7 mouse cellular contexts compared by ENCODE assay signal in the genomic region with DNA sequence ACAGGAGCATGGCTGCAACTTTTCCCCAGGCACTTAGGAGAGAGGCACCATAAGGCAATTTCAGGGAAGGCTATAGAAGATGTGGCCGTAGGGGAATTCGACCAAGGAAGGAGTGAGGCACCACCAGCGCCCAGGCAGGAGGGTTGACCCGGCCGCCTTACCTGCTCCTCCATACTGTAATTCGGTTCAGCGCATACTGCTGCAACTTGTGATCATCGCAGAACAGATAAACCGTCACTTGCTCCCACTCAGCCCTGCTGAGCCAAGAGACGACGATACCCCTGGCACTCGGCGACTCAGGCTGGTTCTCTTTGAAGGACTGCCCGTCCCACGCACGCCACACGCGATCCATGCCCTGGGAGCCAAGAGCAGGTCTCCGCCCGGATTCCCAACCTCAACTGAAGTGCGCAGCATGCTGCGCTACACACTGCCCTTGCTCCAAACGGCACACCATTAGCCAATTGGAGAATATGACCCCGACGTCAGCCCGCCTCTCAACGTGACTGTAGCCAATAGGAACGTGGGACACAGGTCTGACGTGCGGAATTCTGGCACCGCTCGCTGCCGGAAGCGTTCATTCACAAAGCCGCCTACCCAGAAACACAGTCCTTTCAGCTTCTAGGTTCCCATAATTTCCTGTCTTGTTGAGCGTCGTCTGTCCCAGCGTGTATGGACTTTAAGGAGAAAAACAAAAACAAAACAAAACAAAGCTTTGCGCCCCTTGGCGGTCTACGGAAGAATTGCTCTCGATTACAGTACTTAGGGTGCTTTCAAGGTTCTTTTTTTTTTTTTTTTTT. TPM values are rescaled to one million over a fixed set of nuclear protein-coding genes. Genes with fewer than 3 reads are reported as not detected.
DNase-seq lines count a peak whose midpoint lies in the region; ATAC-seq lines count a peak whose summit lies in the region.

Gene Las1l (minus strand): TSS at position 466 of the 797 bp plus-strand sequence.

- H3K27ac ChIP-seq in embryonic facial prominence, embryonic 12.5 days = no peak within 1 kb of the TSS
- H3K27ac ChIP-seq in limb, embryonic 11.5 days (replicated peaks; ENCODE audit: low read depth, low read length) = no peak within 1 kb of the TSS
- peak within 1 kb of the TSS; percentile 37; the same call in 1 of the 2 replicates for H3K27ac ChIP-seq in midbrain, embryonic 14.5 days (replicated peaks; ENCODE audit: low read depth, low read length)

- H3K9me3 ChIP-seq in embryonic facial prominence, embryonic 12.5 days = no peaks in the 10 kb centered on the region
- no peaks in the 10 kb centered on the region for H3K9me3 ChIP-seq in limb, embryonic 11.5 days (ENCODE audit: control insufficient read depth, low read length)
- H3K9me3 ChIP-seq in midbrain, embryonic 14.5 days (ENCODE audit: control insufficient read depth, low read length) = no peaks in the 10 kb centered on the region

- H3K4me3 ChIP-seq in embryonic facial prominence, embryonic 12.5 days = peak within 1 kb of the TSS; percentile 53
- H3K4me3 ChIP-seq in limb, embryonic 11.5 days (ENCODE audit: low read depth, low read length) = peak within 1 kb of the TSS; percentile 50
- H3K4me3 ChIP-seq in midbrain, embryonic 14.5 days (replicated peaks; ENCODE audit: low read depth, low read length) = peak within 1 kb of the TSS; percentile 53

- H3K27me3 ChIP-seq in embryonic facial prominence, embryonic 12.5 days = no peaks in the 10 kb centered on the region
- no peaks in the 10 kb centered on the region for H3K27me3 ChIP-seq in limb, embryonic 11.5 days (ENCODE audit: control insufficient read depth, insufficient read depth, low read length)
- H3K27me3 ChIP-seq in midbrain, embryonic 14.5 days (ENCODE audit: control insufficient read depth, insufficient read depth, low read length) = no peaks in the 10 kb centered on the region

- H3K36me3 ChIP-seq in embryonic facial prominence, embryonic 12.5 days = peaks cover 3% of the 10 kb centered on the region; the same call in 1 of the 2 replicates
- no peaks in the 10 kb centered on the region for H3K36me3 ChIP-seq in limb, embryonic 11.5 days (ENCODE audit: control insufficient read depth, insufficient read depth, low read length)
- H3K36me3 ChIP-seq in midbrain, embryonic 14.5 days (ENCODE audit: control insufficient read depth, insufficient read depth, low read length) = no peaks in the 10 kb centered on the region

- DNase-seq in adrenal gland, postnatal 25 days = peak; percentile 81
- DNase-seq in heart, adult 11 months = peak; percentile 99
- peak; percentile 90 for DNase-seq in kidney, adult 18-20 months
- DNase-seq in limb, embryonic 11.5 days (ENCODE audit: low spot score) = peak; percentile 85
- peak; percentile 94 for DNase-seq in midbrain, embryonic 14.5 days
- peak; percentile 75 for DNase-seq in spleen, adult 18-20 months

- H3K9ac ChIP-seq in embryonic facial prominence, embryonic 12.5 days = peak within 1 kb of the TSS; percentile 53; the same call in 1 of the 2 replicates
- H3K9ac ChIP-seq in limb, embryonic 11.5 days (ENCODE audit: low read length) = peak within 1 kb of the TSS; percentile 47; the same call in 1 of the 2 replicates
- peak within 1 kb of the TSS; percentile 53 for H3K9ac ChIP-seq in midbrain, embryonic 14.5 days (replicated peaks; ENCODE audit: low read length)

- H3K4me1 ChIP-seq in embryonic facial prominence, embryonic 12.5 days = no peaks in the 10 kb centered on the region
- no peaks in the 10 kb centered on the region for H3K4me1 ChIP-seq in limb, embryonic 11.5 days (ENCODE audit: control insufficient read depth, insufficient read depth, low read length)
- peaks cover 4% of the 10 kb centered on the region; the same call in 1 of the 2 replicates for H3K4me1 ChIP-seq in midbrain, embryonic 14.5 days (ENCODE audit: control insufficient read depth, insufficient read depth, low read length)

- H3K4me2 ChIP-seq in embryonic facial prominence, embryonic 12.5 days (replicated peaks) = peak within 1 kb of the TSS; percentile 54
- H3K4me2 ChIP-seq in limb, embryonic 11.5 days (ENCODE audit: low read depth, severe bottlenecking) = peak within 1 kb of the TSS; percentile 48
- H3K4me2 ChIP-seq in midbrain, embryonic 14.5 days (ENCODE audit: low read length) = peak within 1 kb of the TSS; percentile 65

- peak; percentile 99 for ATAC-seq in embryonic facial prominence, embryonic 12.5 days (ENCODE audit: insufficient number of reproducible peaks, insufficient read depth, low FRiP score, low TSS enrichment)
- ATAC-seq in limb, embryonic 11.5 days (ENCODE audit: insufficient number of reproducible peaks, low FRiP score, low TSS enrichment, low read depth) = peak; percentile 100
- peak; percentile 100 for ATAC-seq in midbrain, embryonic 14.5 days (ENCODE audit: low FRiP score, low TSS enrichment)

- WGBS in embryonic facial prominence, embryonic 12.5 days = 16% methylated on average over 42 of the region's 42 CpGs
- WGBS in limb, embryonic 11.5 days = 18% methylated on average over 42 of the region's 42 CpGs
- 23% methylated on average over 42 of the region's 42 CpGs for WGBS in midbrain, embryonic 14.5 days

RNA-seq across cellular contexts. Expression of gene Las1l, which starts in this region (rescaled TPM):
- 43.6 and 47.6 TPM in 2 replicates for total RNA-seq in adrenal gland, postnatal 25 days (2021)
- polyA plus RNA-seq in embryonic facial prominence, embryonic 12.5 days (2016; fragmentation: Nextera tagmentation; extraction: Ambion mirVana) = 60.6 and 62.0 TPM in 2 replicates
- 42.3 and 53.4 TPM in 2 replicates for polyA plus RNA-seq in limb, embryonic 11.5 days (2014; fragmentation: Nextera tagmentation; extraction: Ambion mirVana)
- 53.1 and 53.3 TPM in 2 replicates for polyA plus RNA-seq in midbrain, embryonic 14.5 days (2014; fragmentation: Nextera tagmentation; extraction: Ambion mirVana)
